Comparison of ENCODE assay signal across 16 mouse cellular contexts in genomic region chr10:70066497-70067168, GRCm38 (mm10). TPM values are rescaled to one million over a fixed set of nuclear protein-coding genes. Genes with fewer than 3 reads are reported as not detected.
DNase-seq lines count a peak whose midpoint lies in the region; ATAC-seq lines count a peak whose summit lies in the region.
"Had no signal": no experiment of that assay in that cellular context is flagged by ENCODE, and none has a peak within 500 bp of the region (broad histone marks: within the 10 kb centered on the region; RNA-seq: fewer than 3 reads in every experiment).

No protein-coding gene starts in this region.

- no peak overlapping the region for H3K27ac ChIP-seq in hindbrain, embryonic 16.5 days (ENCODE audit: low read depth, low read length)
- H3K27ac ChIP-seq: embryonic facial prominence, embryonic 13.5 days; kidney, embryonic 15.5 days had no signal

- intact Hi-C loops in heart, postnatal 10 days (cut with DNase I), result no loop called here

- peaks cover 7% of the 10 kb centered on the region for H3K4me1 ChIP-seq in hindbrain, embryonic 16.5 days (ENCODE audit: control insufficient read depth, insufficient read depth, low read depth, low read length)
- H3K4me1 ChIP-seq: embryonic facial prominence, embryonic 13.5 days; kidney, embryonic 15.5 days had no signal

- no peaks in the 10 kb centered on the region for H3K36me3 ChIP-seq in hindbrain, embryonic 16.5 days (ENCODE audit: control insufficient read depth, insufficient read depth, low read length)
- H3K36me3 ChIP-seq: embryonic facial prominence, embryonic 13.5 days; G1E; kidney, embryonic 15.5 days had no signal

- no peak overlapping the region for H3K9ac ChIP-seq in hindbrain, embryonic 16.5 days (ENCODE audit: low read depth, low read length)
- H3K9ac ChIP-seq: embryonic facial prominence, embryonic 13.5 days; kidney, embryonic 15.5 days; lung, embryonic 14.5 days had no signal

- no peak overlapping the region for H3K4me2 ChIP-seq in hindbrain, embryonic 16.5 days (ENCODE audit: low read length)
- H3K4me2 ChIP-seq: embryonic facial prominence, embryonic 13.5 days; kidney, embryonic 15.5 days; lung, embryonic 14.5 days had no signal

- no peaks in the 10 kb centered on the region for H3K27me3 ChIP-seq in hindbrain, embryonic 16.5 days (replicated peaks; ENCODE audit: control insufficient read depth, insufficient read depth, low read length)
- H3K27me3 ChIP-seq: embryonic facial prominence, embryonic 13.5 days; kidney, embryonic 15.5 days had no signal

- WGBS in hindbrain, embryonic 16.5 days, result 33% methylated on average over 8 of the region's 8 CpGs

- no peak overlapping the region for H3K4me3 ChIP-seq in hindbrain, embryonic 16.5 days (ENCODE audit: low read length)
- H3K4me3 ChIP-seq: embryonic facial prominence, embryonic 13.5 days; kidney, embryonic 15.5 days had no signal

- DNase-seq in heart, adult 11 months, result peak; percentile 61
- DNase-seq in heart, postnatal 10 days, result no peak
- DNase-seq in ES-CJ7 (ENCODE audit: low read depth, low spot score) (peak; percentile 17), R1 (ENCODE audit: low read depth, low spot score) (peak; percentile 47)
- no peak for DNase-seq in thymus, postnatal 36 days
- no peak for DNase-seq in adrenal gland, adult 2 months
- DNase-seq: adrenal gland, adult 8-10 months; cerebellum, adult 11-12 months; layer of hippocampus, postnatal 36 days; lung, postnatal 4 days had no signal

- H3K9me3 ChIP-seq in hindbrain, embryonic 16.5 days (ENCODE audit: control insufficient read depth, low read length), result peaks cover 3% of the 10 kb centered on the region; the same call in 1 of the 2 replicates
- H3K9me3 ChIP-seq: kidney, embryonic 15.5 days had no signal

- ATAC-seq in hindbrain, embryonic 16.5 days, result peak; percentile 30; the same call in 1 of the 2 replicates
- no peak for ATAC-seq in CD4-positive, CD25-positive, alpha-beta regulatory T cell, adult 4 months

RNA-seq across cellular contexts. Expression of gene Ccdc6, which starts 30.3 kb away (rescaled TPM):
- 10 to 100 TPM; 33.9 to 36.9 TPM for total RNA-seq in heart, postnatal 10 days (2021)
- polyA plus RNA-seq in hindbrain, embryonic 16.5 days (2015; fragmentation: Nextera tagmentation; extraction: Ambion mirVana), result 18.6 and 23.0 TPM in 2 replicates
- total RNA-seq in adrenal gland, adult 2 months (2021), result 10 to 100 TPM; 42.0 to 94.0 TPM
- polyA plus RNA-seq in adrenal gland, adult 2 months (2012; rRNA removed), result 19.7 and 22.0 TPM in 2 replicates
- polyA plus RNA-seq in CD4-positive, CD25-positive, alpha-beta regulatory T cell, adult 4 months (2017; shearing (Covaris generic)), result 10 to 100 TPM; 28.7 to 30.9 TPM

Comparison
In these comparisons a context has a peak if more than half of its experiments do, and no peak if none do; other contexts are left out.
1. DNase-seq: peak in heart, adult 11 months (single experiment), ES-CJ7 (single experiment) and R1 (single experiment); none in heart, postnatal 10 days (0 of 2), thymus, postnatal 36 days (0 of 2) and adrenal gland, adult 2 months (single experiment).